Mouse (Mus musculus): ENCODE results near the gene Muc20. TPM values are rescaled to one million over a fixed set of nuclear protein-coding genes. Genes with fewer than 3 reads are reported as not detected.

Muc20 gene
- polyA plus RNA-seq, 1 experiment from 2014 or later = not detected

- no peak for ATAC-seq
- H3K36me3 ChIP-seq (ENCODE audit: control insufficient read depth, insufficient read depth, low read length) = no peaks in the 10 kb centered on the region
These were observed 20.6 kb downstream of the Muc20 start for GRCm38 (mm10) chr16:32776676-32777075.

GRCm38 (mm10) chr16:32766904-32767303 is 30.3 kb downstream of the Muc20 start:
- no peak overlapping the region for H3K9ac ChIP-seq (ENCODE audit: low read depth, low read length)
- WGBS = 91% methylated on average over 7 of the region's 7 CpGs
- no peaks in the 10 kb centered on the region for H3K9me3 ChIP-seq (ENCODE audit: control insufficient read depth, low read length)
- no peaks in the 10 kb centered on the region for H3K4me1 ChIP-seq (ENCODE audit: control insufficient read depth, insufficient read depth, low read depth, low read length)
- H3K4me3 ChIP-seq (ENCODE audit: low read length) = no peak overlapping the region
- no peaks in the 10 kb centered on the region for H3K36me3 ChIP-seq (ENCODE audit: control insufficient read depth, insufficient read depth, low read length)
- no peak overlapping the region for H3K27ac ChIP-seq (ENCODE audit: low read depth, low read length)
- no peaks in the 10 kb centered on the region for H3K27me3 ChIP-seq (replicated peaks; ENCODE audit: control insufficient read depth, insufficient read depth, low read length)
- no peak overlapping the region for H3K4me2 ChIP-seq (ENCODE audit: low read length)
- ATAC-seq = no peak

More at GRCm38 (mm10) chr16:32776676-32777075, 20.6 kb downstream of the Muc20 start:
- H3K27me3 ChIP-seq (replicated peaks; ENCODE audit: control insufficient read depth, insufficient read depth, low read length) = no peaks in the 10 kb centered on the region
- H3K4me3 ChIP-seq (ENCODE audit: low read length) = no peak overlapping the region
- no peak overlapping the region for H3K4me2 ChIP-seq (ENCODE audit: low read length)
- 84% methylated on average over 10 of the region's 10 CpGs for WGBS
- H3K9me3 ChIP-seq (ENCODE audit: control insufficient read depth, low read length) = no peaks in the 10 kb centered on the region
- H3K27ac ChIP-seq (ENCODE audit: low read depth, low read length) = no peak overlapping the region
- H3K4me1 ChIP-seq (ENCODE audit: control insufficient read depth, insufficient read depth, low read depth, low read length) = no peaks in the 10 kb centered on the region
- no peak overlapping the region for H3K9ac ChIP-seq (ENCODE audit: low read depth, low read length)

GRCm38 (mm10) chr16:32764961-32765360 is 32.3 kb downstream of the Muc20 start:
- Histone ChIP-seq H3K36me3 (ENCODE audit: control insufficient read depth, insufficient read depth, low read length) (no peaks in the 10 kb centered on the region), H3K27me3 (replicated peaks; ENCODE audit: control insufficient read depth, insufficient read depth, low read length) (no peaks in the 10 kb centered on the region), H3K4me3 (ENCODE audit: low read length) (no peak overlapping the region), H3K9ac (ENCODE audit: low read depth, low read length) (no peak overlapping the region), H3K27ac (ENCODE audit: low read depth, low read length) (no peak overlapping the region), H3K4me1 (ENCODE audit: control insufficient read depth, insufficient read depth, low read depth, low read length) (no peaks in the 10 kb centered on the region), H3K9me3 (ENCODE audit: control insufficient read depth, low read length) (no peaks in the 10 kb centered on the region), H3K4me2 (ENCODE audit: low read length) (no peak overlapping the region)
- no peak for ATAC-seq
- WGBS = 83% methylated on average over 6 of the region's 6 CpGs

GRCm38 (mm10) chr16:32764550-32764949 is 32.7 kb downstream of the Muc20 start:
- Histone ChIP-seq H3K9me3 (ENCODE audit: control insufficient read depth, low read length) (no peaks in the 10 kb centered on the region), H3K4me2 (ENCODE audit: low read length) (no peak overlapping the region), H3K27ac (ENCODE audit: low read depth, low read length) (no peak overlapping the region), H3K9ac (ENCODE audit: low read depth, low read length) (no peak overlapping the region), H3K36me3 (ENCODE audit: control insufficient read depth, insufficient read depth, low read length) (no peaks in the 10 kb centered on the region), H3K4me3 (ENCODE audit: low read length) (no peak overlapping the region), H3K27me3 (replicated peaks; ENCODE audit: control insufficient read depth, insufficient read depth, low read length) (no peaks in the 10 kb centered on the region), H3K4me1 (ENCODE audit: control insufficient read depth, insufficient read depth, low read depth, low read length) (no peaks in the 10 kb centered on the region)
- WGBS = 90% methylated on average over 2 of the region's 2 CpGs
- ATAC-seq = no peak

- H3K4me3 ChIP-seq (ENCODE audit: low read length) = no peak overlapping the region
- no peak overlapping the region for H3K4me2 ChIP-seq (ENCODE audit: low read length)
- H3K9ac ChIP-seq (ENCODE audit: low read depth, low read length) = no peak overlapping the region
- no peak overlapping the region for H3K27ac ChIP-seq (ENCODE audit: low read depth, low read length)
- WGBS = 87% methylated on average over 5 of the region's 5 CpGs
- H3K4me1 ChIP-seq (ENCODE audit: control insufficient read depth, insufficient read depth, low read depth, low read length) = no peaks in the 10 kb centered on the region
- H3K36me3 ChIP-seq (ENCODE audit: control insufficient read depth, insufficient read depth, low read length) = no peaks in the 10 kb centered on the region
- no peak for ATAC-seq
- no peaks in the 10 kb centered on the region for H3K27me3 ChIP-seq (replicated peaks; ENCODE audit: control insufficient read depth, insufficient read depth, low read length)
- no peaks in the 10 kb centered on the region for H3K9me3 ChIP-seq (ENCODE audit: control insufficient read depth, low read length)
These were observed 46.8 kb downstream of the Muc20 start for GRCm38 (mm10) chr16:32750242-32751127.

GRCm38 (mm10) chr16:32745852-32746251 is 51.4 kb downstream of the Muc20 start:
- H3K27ac ChIP-seq (ENCODE audit: low read depth, low read length) = no peak overlapping the region
- H3K9me3 ChIP-seq (ENCODE audit: control insufficient read depth, low read length) = no peaks in the 10 kb centered on the region
- no peak overlapping the region for H3K4me3 ChIP-seq (ENCODE audit: low read length)
- H3K36me3 ChIP-seq (ENCODE audit: control insufficient read depth, insufficient read depth, low read length) = no peaks in the 10 kb centered on the region
- no peaks in the 10 kb centered on the region for H3K4me1 ChIP-seq (ENCODE audit: control insufficient read depth, insufficient read depth, low read depth, low read length)
- no peak for ATAC-seq
- no peak overlapping the region for H3K4me2 ChIP-seq (ENCODE audit: low read length)
- no peak overlapping the region for H3K9ac ChIP-seq (ENCODE audit: low read depth, low read length)
- H3K27me3 ChIP-seq (replicated peaks; ENCODE audit: control insufficient read depth, insufficient read depth, low read length) = no peaks in the 10 kb centered on the region
- WGBS = 75% methylated on average over 6 of the region's 6 CpGs

- Histone ChIP-seq H3K36me3 (ENCODE audit: control insufficient read depth, insufficient read depth, low read length) (no peaks in the 10 kb centered on the region), H3K27ac (ENCODE audit: low read depth, low read length) (no peak overlapping the region), H3K9ac (ENCODE audit: low read depth, low read length) (no peak overlapping the region), H3K4me3 (ENCODE audit: low read length) (no peak overlapping the region), H3K9me3 (ENCODE audit: control insufficient read depth, low read length) (no peaks in the 10 kb centered on the region), H3K4me2 (ENCODE audit: low read length) (no peak overlapping the region), H3K27me3 (replicated peaks; ENCODE audit: control insufficient read depth, insufficient read depth, low read length) (no peaks in the 10 kb centered on the region), H3K4me1 (ENCODE audit: control insufficient read depth, insufficient read depth, low read depth, low read length) (no peaks in the 10 kb centered on the region)
- no peak for ATAC-seq
- 89% methylated on average over 2 of the region's 2 CpGs for WGBS
These were observed 54.5 kb downstream of the Muc20 start for GRCm38 (mm10) chr16:32742712-32743111.

- ATAC-seq = no peak
- Histone ChIP-seq H3K36me3 (ENCODE audit: control insufficient read depth, insufficient read depth, low read length) (no peaks in the 10 kb centered on the region), H3K4me1 (ENCODE audit: control insufficient read depth, insufficient read depth, low read depth, low read length) (no peaks in the 10 kb centered on the region), H3K9ac (ENCODE audit: low read depth, low read length) (no peak overlapping the region), H3K27ac (ENCODE audit: low read depth, low read length) (no peak overlapping the region), H3K27me3 (replicated peaks; ENCODE audit: control insufficient read depth, insufficient read depth, low read length) (no peaks in the 10 kb centered on the region), H3K4me3 (ENCODE audit: low read length) (no peak overlapping the region), H3K4me2 (ENCODE audit: low read length) (no peak overlapping the region), H3K9me3 (ENCODE audit: control insufficient read depth, low read length) (no peaks in the 10 kb centered on the region)
- 72% methylated on average over 9 of the region's 9 CpGs for WGBS
These were observed 55.9 kb downstream of the Muc20 start for GRCm38 (mm10) chr16:32741366-32741765.

GRCm38 (mm10) chr16:32740003-32740663 is 57.1 kb downstream of the Muc20 start:
- no peak overlapping the region for H3K4me2 ChIP-seq (ENCODE audit: low read length)
- no peaks in the 10 kb centered on the region for H3K4me1 ChIP-seq (ENCODE audit: control insufficient read depth, insufficient read depth, low read depth, low read length)
- ATAC-seq = no peak
- no peaks in the 10 kb centered on the region for H3K36me3 ChIP-seq (ENCODE audit: control insufficient read depth, insufficient read depth, low read length)
- no peaks in the 10 kb centered on the region for H3K27me3 ChIP-seq (replicated peaks; ENCODE audit: control insufficient read depth, insufficient read depth, low read length)
- no peak overlapping the region for H3K9ac ChIP-seq (ENCODE audit: low read depth, low read length)
- H3K4me3 ChIP-seq (ENCODE audit: low read length) = no peak overlapping the region
- 59% methylated on average over 8 of the region's 8 CpGs for WGBS
- H3K27ac ChIP-seq (ENCODE audit: low read depth, low read length) = no peak overlapping the region
- H3K9me3 ChIP-seq (ENCODE audit: control insufficient read depth, low read length) = no peaks in the 10 kb centered on the region

Data from hindbrain, embryonic 16.5 days (tissue).